Mouse (Mus musculus): ENCODE data around the gene Lgr6. TPM values are rescaled to one million over a fixed set of nuclear protein-coding genes. Genes with fewer than 3 reads are reported as not detected.

The Lgr6 gene
- polyA plus RNA-seq, 1 experiment = 0.81 TPM

- Histone ChIP-seq H3K36me3 (ENCODE audit: control insufficient read depth, insufficient read depth, low read length, poor library complexity, severe bottlenecking) (no peaks in the 10 kb centered on the region), H3K9ac (ENCODE audit: low read depth, poor library complexity, severe bottlenecking) (peak overlapping the region; percentile 73), H3K4me1 (ENCODE audit: control insufficient read depth, insufficient read depth, low read length) (no peaks in the 10 kb centered on the region), H3K27me3 (ENCODE audit: control insufficient read depth, insufficient read depth, low read length, poor library complexity, severe bottlenecking) (no peaks in the 10 kb centered on the region), H3K27ac (ENCODE audit: insufficient read depth, low read length) (peak overlapping the region; percentile 39), H3K9me3 (replicated peaks; ENCODE audit: control insufficient read depth, insufficient read depth, low read length, poor library complexity, severe bottlenecking) (no peaks in the 10 kb centered on the region), H3K4me3 (ENCODE audit: low read depth, low read length) (peak overlapping the region; percentile 90)
- TF ChIP-seq POLR2A (IDR thresholded peaks at IDR 0.05; ENCODE audit: insufficient read depth, low read length) (no peak), EP300 (IDR thresholded peaks at IDR 0.05; ENCODE audit: insufficient read depth, low read depth, low read length) (no peak), CTCF (IDR thresholded peaks at IDR 0.05; ENCODE audit: low read depth, low read length) (no peak)
Observed at GRCm38 (mm10) chr1:135146946-135147701, 42.0 kb upstream of the Lgr6 start.

GRCm38 (mm10) chr1:135146077-135146945, 41.2 kb upstream of the Lgr6 start, which contains the start of gene Arl8a:
Gene Arl8a, plus strand, starts transcription at chr1:135146824.
- H3K9me3 ChIP-seq (replicated peaks; ENCODE audit: control insufficient read depth, insufficient read depth, low read length, poor library complexity, severe bottlenecking) = no peaks in the 10 kb centered on the region
- peak within 1 kb of the TSS; percentile 73 for H3K9ac ChIP-seq (ENCODE audit: low read depth, poor library complexity, severe bottlenecking)

GRCm38 (mm10) chr1:135143940-135144339, 38.9 kb upstream of the Lgr6 start:
- Histone ChIP-seq H3K4me1 (ENCODE audit: control insufficient read depth, insufficient read depth, low read length) (no peaks in the 10 kb centered on the region), H3K9me3 (replicated peaks; ENCODE audit: control insufficient read depth, insufficient read depth, low read length, poor library complexity, severe bottlenecking) (no peaks in the 10 kb centered on the region), H3K4me3 (ENCODE audit: low read depth, low read length) (no peak overlapping the region), H3K27ac (ENCODE audit: insufficient read depth, low read length) (no peak overlapping the region), H3K9ac (ENCODE audit: low read depth, poor library complexity, severe bottlenecking) (no peak overlapping the region), H3K27me3 (ENCODE audit: control insufficient read depth, insufficient read depth, low read length, poor library complexity, severe bottlenecking) (no peaks in the 10 kb centered on the region), H3K36me3 (ENCODE audit: control insufficient read depth, insufficient read depth, low read length, poor library complexity, severe bottlenecking) (no peaks in the 10 kb centered on the region)
- TF ChIP-seq POLR2A (IDR thresholded peaks at IDR 0.05; ENCODE audit: insufficient read depth, low read length) (no peak), EP300 (IDR thresholded peaks at IDR 0.05; ENCODE audit: insufficient read depth, low read depth, low read length) (no peak), CTCF (IDR thresholded peaks at IDR 0.05; ENCODE audit: low read depth, low read length) (no peak)

More at GRCm38 (mm10) chr1:135146077-135146945, 41.2 kb upstream of the Lgr6 start, which contains the start of gene Arl8a:
- TF ChIP-seq EP300 (IDR thresholded peaks at IDR 0.05; ENCODE audit: insufficient read depth, low read depth, low read length) = no peak
- TF ChIP-seq POLR2A (IDR thresholded peaks at IDR 0.05; ENCODE audit: insufficient read depth, low read length) = no peak
- no peak for TF ChIP-seq CTCF (IDR thresholded peaks at IDR 0.05; ENCODE audit: low read depth, low read length)
- H3K27me3 ChIP-seq (ENCODE audit: control insufficient read depth, insufficient read depth, low read length, poor library complexity, severe bottlenecking) = no peaks in the 10 kb centered on the region
- H3K27ac ChIP-seq (ENCODE audit: insufficient read depth, low read length) = peak within 1 kb of the TSS; percentile 39
- peak within 1 kb of the TSS; percentile 90 for H3K4me3 ChIP-seq (ENCODE audit: low read depth, low read length)
- H3K36me3 ChIP-seq (ENCODE audit: control insufficient read depth, insufficient read depth, low read length, poor library complexity, severe bottlenecking) = no peaks in the 10 kb centered on the region
- H3K4me1 ChIP-seq (ENCODE audit: control insufficient read depth, insufficient read depth, low read length) = no peaks in the 10 kb centered on the region

- Histone ChIP-seq H3K9ac (ENCODE audit: low read depth, poor library complexity, severe bottlenecking) (no peak overlapping the region), H3K27me3 (ENCODE audit: control insufficient read depth, insufficient read depth, low read length, poor library complexity, severe bottlenecking) (no peaks in the 10 kb centered on the region), H3K4me3 (ENCODE audit: low read depth, low read length) (no peak overlapping the region), H3K4me1 (ENCODE audit: control insufficient read depth, insufficient read depth, low read length) (no peaks in the 10 kb centered on the region), H3K9me3 (replicated peaks; ENCODE audit: control insufficient read depth, insufficient read depth, low read length, poor library complexity, severe bottlenecking) (no peaks in the 10 kb centered on the region), H3K27ac (ENCODE audit: insufficient read depth, low read length) (no peak overlapping the region), H3K36me3 (ENCODE audit: control insufficient read depth, insufficient read depth, low read length, poor library complexity, severe bottlenecking) (no peaks in the 10 kb centered on the region)
- no peak for TF ChIP-seq EP300 (IDR thresholded peaks at IDR 0.05; ENCODE audit: insufficient read depth, low read depth, low read length)
- no peak for TF ChIP-seq POLR2A (IDR thresholded peaks at IDR 0.05; ENCODE audit: insufficient read depth, low read length)
- no peak for TF ChIP-seq CTCF (IDR thresholded peaks at IDR 0.05; ENCODE audit: low read depth, low read length)
Observed at GRCm38 (mm10) chr1:135142452-135142851, 37.4 kb upstream of the Lgr6 start.

GRCm38 (mm10) chr1:135139906-135140305, 34.8 kb upstream of the Lgr6 start:
- no peaks in the 10 kb centered on the region for H3K9me3 ChIP-seq (replicated peaks; ENCODE audit: control insufficient read depth, insufficient read depth, low read length, poor library complexity, severe bottlenecking)
- no peak for TF ChIP-seq POLR2A (IDR thresholded peaks at IDR 0.05; ENCODE audit: insufficient read depth, low read length)
- no peak for TF ChIP-seq EP300 (IDR thresholded peaks at IDR 0.05; ENCODE audit: insufficient read depth, low read depth, low read length)
- TF ChIP-seq CTCF (IDR thresholded peaks at IDR 0.05; ENCODE audit: low read depth, low read length) = no peak
- H3K36me3 ChIP-seq (ENCODE audit: control insufficient read depth, insufficient read depth, low read length, poor library complexity, severe bottlenecking) = no peaks in the 10 kb centered on the region
- no peaks in the 10 kb centered on the region for H3K27me3 ChIP-seq (ENCODE audit: control insufficient read depth, insufficient read depth, low read length, poor library complexity, severe bottlenecking)
- H3K9ac ChIP-seq (ENCODE audit: low read depth, poor library complexity, severe bottlenecking) = no peak overlapping the region
- no peak overlapping the region for H3K27ac ChIP-seq (ENCODE audit: insufficient read depth, low read length)
- no peaks in the 10 kb centered on the region for H3K4me1 ChIP-seq (ENCODE audit: control insufficient read depth, insufficient read depth, low read length)
- H3K4me3 ChIP-seq (ENCODE audit: low read depth, low read length) = no peak overlapping the region

Data from ES-Bruce4 (cell line).